Mouse (Mus musculus): ENCODE data around the gene Frmpd3.

DNA sequence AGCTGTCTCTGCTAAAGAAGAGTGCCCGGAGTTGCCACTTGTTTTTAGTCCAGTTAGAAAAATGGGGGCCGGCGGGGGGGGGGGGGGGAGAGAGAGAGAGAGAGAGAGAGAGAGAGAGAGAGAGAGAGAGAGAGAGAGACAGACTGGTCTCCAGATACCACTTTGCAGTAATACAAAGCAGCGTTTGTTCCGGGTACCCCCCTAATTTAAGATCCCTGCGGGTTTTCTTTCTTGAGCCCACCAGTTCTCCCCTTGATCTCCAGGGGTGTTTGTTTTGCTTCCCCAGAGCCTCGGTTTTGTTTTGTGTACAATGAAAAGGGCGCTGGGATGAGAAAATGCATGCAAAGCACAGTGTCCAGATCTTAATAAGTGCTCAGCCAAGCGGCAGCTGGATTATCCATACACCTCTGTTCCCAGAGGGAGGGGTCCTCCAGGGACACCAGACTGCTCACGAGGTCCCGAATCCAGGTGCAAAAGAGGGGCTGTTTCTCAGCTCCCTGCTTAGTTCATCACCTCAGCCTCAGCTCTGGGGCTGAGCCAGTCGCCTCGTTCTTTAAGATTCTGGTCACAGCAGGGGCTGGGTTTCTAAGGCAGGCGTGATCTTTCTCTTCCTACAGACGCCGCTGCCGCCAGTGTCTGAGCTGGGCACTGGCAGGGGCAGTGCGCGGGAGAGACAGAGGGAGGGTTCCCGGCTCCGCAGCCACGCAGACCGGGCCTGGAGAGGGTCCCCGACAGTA lies at the start of gene Frmpd3:
- TF ChIP-seq CTCF (IDR thresholded peaks at IDR 0.05): no peak
- no peak for TF ChIP-seq EP300 (IDR thresholded peaks at IDR 0.05; ENCODE audit: insufficient read depth, low read depth, low read length)
- no peak for TF ChIP-seq POLR2A (IDR thresholded peaks at IDR 0.05; ENCODE audit: insufficient read depth, low read depth, low read length)

Measured in heart, adult 2 months (tissue).